Mouse (Mus musculus) heart, embryonic 14.5 days (tissue): ENCODE measurements around the gene Setd1b. TPM values are rescaled to one million over a fixed set of nuclear protein-coding genes. Genes with fewer than 3 reads are reported as not detected.

Experiments used
- ATAC-seq: fragments of 200-750 bp; cut with Nextera tagmentation; 2 replicates; pipeline ENCODE4 v1.8.0; 2017; ENCODE audit warnings: low read depth, moderate TSS enrichment; ENCODE audit not compliant: insufficient number of reproducible peaks, insufficient read depth, low FRiP score
- H3K27ac ChIP-seq, 2 experiments: fragments of 200-500 bp in 1 of 2; fragments of 300-500 bp in 1 of 2; sonication (generic) in 1 of 2; replicated peaks in 1 of 2; 2 replicates each; pipeline ENCODE4 v1.5.1; 2012 to 2014; ENCODE audit warnings: low read depth in 2 of 2, low read length in 2 of 2, control low read depth in 1 of 2, mild to moderate bottlenecking in 1 of 2, mixed read lengths in 1 of 2; ENCODE audit not compliant: control insufficient read depth in 1 of 2, insufficient read depth in 1 of 2
- H3K27me3 ChIP-seq: fragments of 300-500 bp; sonication (generic); 2 replicates; pipeline ENCODE4 v1.6.1; 2014; ENCODE audit warnings: mild to moderate bottlenecking, low read length, control low read depth; ENCODE audit not compliant: control insufficient read depth, insufficient read depth
- H3K36me3 ChIP-seq: fragments of 300-500 bp; sonication (generic); 2 replicates; pipeline ENCODE4 v1.6.1; 2014; ENCODE audit warnings: mild to moderate bottlenecking, control low read depth, low read length, mixed read lengths; ENCODE audit not compliant: control insufficient read depth, insufficient read depth
- H3K4me1 ChIP-seq, 2 experiments: fragments of 200-500 bp in 1 of 2; fragments of 300-500 bp in 1 of 2; sonication (generic) in 1 of 2; 2 replicates each; pipeline ENCODE4 v1.6.1; 2012 to 2014; ENCODE audit warnings: low read length in 2 of 2, control low read depth in 1 of 2, mixed read lengths in 1 of 2; ENCODE audit not compliant: control insufficient read depth in 2 of 2, insufficient read depth in 2 of 2
- H3K4me2 ChIP-seq: fragments of 300-500 bp; sonication (generic); 2 replicates; pipeline ENCODE4 v1.6.1; 2014; ENCODE audit warnings: mild to moderate bottlenecking, low read length
- H3K4me3 ChIP-seq, 2 experiments: fragments of 200-500 bp in 1 of 2; fragments of 300-500 bp in 1 of 2; sonication (generic) in 1 of 2; 2 replicates each; pipeline ENCODE4 v1.5.1; 2012 to 2014; ENCODE audit warnings: low read length in 2 of 2, mild to moderate bottlenecking in 2 of 2, control low read depth in 1 of 2, low read depth in 1 of 2, moderate library complexity in 1 of 2; ENCODE audit not compliant: control insufficient read depth in 1 of 2, insufficient read depth in 1 of 2
- H3K9ac ChIP-seq: fragments of 300-500 bp; sonication (generic); 2 replicates; pipeline ENCODE4 v1.6.1; 2014; ENCODE audit warnings: mild to moderate bottlenecking, low read length
- H3K9me3 ChIP-seq: fragments of 300-500 bp; sonication (generic); 2 replicates; pipeline ENCODE4 v1.6.1; 2016; ENCODE audit warnings: low read length, control low read depth; ENCODE audit not compliant: control insufficient read depth
- WGBS: fragments of 180-500 bp; shearing (Covaris S2); extraction: QIAGEN DNeasy Blood & Tissue Kit; methylation state at CpG from one replicate; pipeline ENCODE4 v1.1.7; 2014; 5-methylcytosine and 5-hydroxymethylcytosine counted together
- polyA plus RNA-seq: library from polyadenylated mRNA; unstranded; fragments of >200 nt; fragmentation: Nextera tagmentation; extraction: Ambion mirVana; gene quantifications from 2 replicates; pipeline ENCODE4 v1.2.1, GENCODE M21; 2014

Setd1b gene
- polyA plus RNA-seq, 1 experiment from 2014 or later: 9.3 TPM

DNA sequence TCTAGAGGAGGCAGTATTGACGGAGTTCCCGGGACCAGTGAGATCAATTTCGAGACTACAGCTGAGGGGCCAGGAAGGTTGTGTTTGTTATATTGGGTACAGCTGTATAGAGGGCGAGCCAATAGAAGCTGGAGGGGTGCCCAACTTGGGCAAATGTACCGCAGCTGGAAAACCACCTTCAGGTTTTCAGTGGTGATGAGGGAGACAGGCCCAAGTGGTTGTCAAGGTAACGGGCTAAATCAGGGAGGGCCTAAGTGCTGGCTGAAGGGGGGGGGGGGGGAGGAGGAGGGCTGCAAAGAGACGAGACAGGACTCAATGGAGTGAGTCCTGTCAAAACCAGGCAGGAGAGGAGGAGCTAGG is 8.2 kb upstream of the Setd1b start:
- peak overlapping the region in 1 of 2 experiments; percentile 93; a peak in 2 of 4 replicates for H3K4me3 ChIP-seq
- H3K9ac ChIP-seq: peak overlapping the region; percentile 100; the same call in 1 of the 2 replicates
- no peaks in the 10 kb centered on the region for H3K9me3 ChIP-seq
- H3K27ac ChIP-seq: peak overlapping the region; percentile 25 to 100
- WGBS: 33% methylated on average over 7 of the region's 7 CpGs
- 0 out of 2 replicates have a peak, but pooled peaks cover 18% of the 10 kb centered on the region for H3K36me3 ChIP-seq
- H3K4me1 ChIP-seq: peaks cover 63 to 67% of the 10 kb centered on the region in 2 experiments
- H3K27me3 ChIP-seq: no peaks in the 10 kb centered on the region
- ATAC-seq: no peak
- H3K4me2 ChIP-seq: peak overlapping the region; percentile 95

- WGBS: 3% methylated on average over 13 of the region's 13 CpGs
Measured at GRCm38 (mm10) chr5:123134186-123134874, 7.7 kb upstream of the Setd1b start.

DNA sequence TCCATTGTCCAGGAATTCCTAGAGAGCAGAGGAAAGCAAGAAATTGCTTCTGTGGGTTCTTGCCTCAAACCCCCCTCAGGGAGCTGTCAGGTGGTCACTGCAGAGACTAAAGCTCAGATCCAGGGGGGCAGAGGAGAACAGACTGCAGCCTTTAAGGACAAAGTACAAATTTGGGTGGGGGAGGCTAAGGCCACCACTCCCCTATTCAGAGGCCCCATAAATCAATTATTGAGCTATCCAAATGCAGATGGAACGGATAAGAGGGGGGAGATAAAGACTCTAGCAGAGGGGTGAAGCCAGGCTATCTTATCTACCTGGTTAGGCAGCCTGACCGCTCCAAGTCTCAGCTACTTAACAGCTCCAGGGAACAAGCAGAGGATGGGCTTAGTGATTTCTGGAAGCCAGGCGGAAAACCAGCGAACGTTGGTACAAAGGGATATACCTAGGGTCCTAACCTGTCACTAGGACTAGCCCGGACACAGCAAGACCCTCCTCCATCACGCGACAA is 7.1 kb upstream of the Setd1b start:
- Histone ChIP-seq H3K27ac (peak overlapping the region; percentile 100), H3K4me1 (peaks cover 62 to 73% of the 10 kb centered on the region in 2 experiments), H3K27me3 (no peaks in the 10 kb centered on the region), H3K9me3 (no peaks in the 10 kb centered on the region), H3K36me3 (0 out of 2 replicates have a peak, but pooled peaks cover 10% of the 10 kb centered on the region), H3K4me3 (peak overlapping the region; percentile 29 to 93), H3K4me2 (peak overlapping the region; percentile 95), H3K9ac (peak overlapping the region; percentile 100)
- WGBS: 5% methylated on average over 8 of the region's 8 CpGs
- no peak for ATAC-seq

More at GRCm38 (mm10) chr5:123134186-123134874, 7.7 kb upstream of the Setd1b start:
- 0 out of 2 replicates have a peak, but pooled peaks cover 15% of the 10 kb centered on the region for H3K36me3 ChIP-seq
- H3K4me2 ChIP-seq: peak overlapping the region; percentile 95
- H3K4me3 ChIP-seq: peak overlapping the region; percentile 29 to 93
- peak; percentile 10; the same call in 1 of the 2 replicates for ATAC-seq
- H3K27ac ChIP-seq: peak overlapping the region; percentile 100
- no peaks in the 10 kb centered on the region for H3K9me3 ChIP-seq
- H3K27me3 ChIP-seq: no peaks in the 10 kb centered on the region
- peak overlapping the region; percentile 100 for H3K9ac ChIP-seq
- H3K4me1 ChIP-seq: peaks cover 60 to 70% of the 10 kb centered on the region in 2 experiments

DNA sequence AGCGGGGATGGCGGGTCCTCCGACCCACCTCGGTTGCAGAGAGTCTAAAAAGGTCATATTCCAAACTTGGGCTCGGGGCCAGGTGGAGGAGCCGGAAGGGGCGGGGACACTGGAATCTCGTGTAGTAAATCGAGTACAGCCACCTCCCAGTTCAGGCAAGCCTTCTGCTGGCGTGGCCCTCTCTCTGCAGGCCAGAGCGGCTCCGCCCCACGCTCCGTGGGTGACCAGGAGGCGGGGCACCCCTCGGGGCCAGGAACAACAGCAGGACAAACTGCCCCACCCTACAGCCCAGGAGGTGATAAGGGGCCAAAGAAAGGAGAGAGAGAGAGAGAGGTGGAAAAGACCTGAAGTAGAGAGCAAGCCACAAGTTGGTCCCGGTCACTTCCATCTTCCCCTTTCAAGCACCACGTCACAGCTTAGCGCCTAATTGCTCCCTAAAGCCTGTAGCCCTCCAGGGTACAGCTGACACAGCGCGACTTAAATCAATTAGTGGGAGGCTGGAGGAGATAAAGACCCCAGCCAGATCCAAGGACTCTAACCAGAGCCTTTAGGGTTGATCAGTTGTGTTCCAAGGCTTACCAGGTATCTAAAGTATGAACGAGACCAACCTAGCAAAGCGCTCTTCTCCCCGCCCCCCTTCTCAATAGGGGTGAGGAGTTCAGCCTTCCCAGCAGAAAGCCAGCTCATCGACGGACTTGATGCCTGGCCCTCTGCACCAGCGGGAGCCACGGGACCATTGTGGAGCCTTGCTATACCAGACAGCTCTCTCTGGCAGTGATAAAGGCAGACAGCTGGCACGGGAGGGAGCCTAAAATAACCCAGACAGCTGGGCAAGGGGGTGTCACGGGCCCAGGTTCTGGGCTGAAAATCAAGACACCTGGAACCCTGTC is 6.3 kb upstream of the Setd1b start:
- ATAC-seq: peak; percentile 48
- Histone ChIP-seq H3K27me3 (no peaks in the 10 kb centered on the region), H3K4me3 (peak overlapping the region; percentile 29 to 93), H3K9ac (peak overlapping the region; percentile 100), H3K4me2 (peak overlapping the region; percentile 95), H3K27ac (peak overlapping the region; percentile 100), H3K36me3 (0 out of 2 replicates have a peak, but pooled peaks cover 10% of the 10 kb centered on the region), H3K9me3 (no peaks in the 10 kb centered on the region), H3K4me1 (peaks cover 62 to 73% of the 10 kb centered on the region in 2 experiments)
- whole genome bisulfite sequencing: 1% methylated on average over 30 of the region's 30 CpGs

DNA sequence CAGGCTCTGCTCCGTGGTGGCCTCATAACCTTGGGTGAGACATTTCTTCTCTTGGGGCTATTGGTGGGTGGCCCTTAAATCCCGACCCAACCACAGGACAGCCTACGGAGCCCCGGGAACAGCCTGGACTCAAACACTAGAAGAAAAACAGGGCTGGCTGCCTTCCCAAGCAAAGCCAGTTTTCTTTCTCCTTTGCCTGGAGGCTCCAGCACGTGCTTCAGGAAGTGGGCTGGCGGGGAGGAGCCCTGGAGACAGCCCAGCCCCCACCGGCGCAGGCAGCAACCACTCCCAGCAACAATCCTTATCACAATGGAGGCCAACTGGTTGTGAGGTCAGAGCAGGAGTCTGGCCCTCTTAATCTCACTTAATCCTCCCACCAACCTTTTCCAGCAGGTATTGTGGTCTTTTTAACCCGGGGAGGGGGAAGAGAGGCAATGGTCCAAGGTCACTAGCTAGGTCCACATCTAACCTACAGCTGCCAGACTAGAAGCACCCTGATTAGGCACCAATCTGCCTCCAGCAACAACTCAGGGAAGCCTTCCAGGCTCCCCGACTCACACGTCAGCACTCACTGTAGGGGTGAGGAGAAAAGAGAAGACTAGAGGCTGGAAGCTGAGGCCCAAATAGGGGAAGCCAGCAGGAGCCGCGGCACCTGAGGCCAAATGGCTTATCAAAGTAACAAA is 5.5 kb upstream of the Setd1b start:
- Histone ChIP-seq H3K9me3 (no peaks in the 10 kb centered on the region), H3K9ac (peak overlapping the region; percentile 100), H3K4me1 (peaks cover 62 to 73% of the 10 kb centered on the region in 2 experiments), H3K4me3 (peak overlapping the region; percentile 29 to 93), H3K4me2 (peak overlapping the region; percentile 95), H3K27ac (peak overlapping the region; percentile 100), H3K27me3 (no peaks in the 10 kb centered on the region), H3K36me3 (0 out of 2 replicates have a peak, but pooled peaks cover 10% of the 10 kb centered on the region)
- WGBS: under 1% methylated on average over 13 of the region's 13 CpGs
- ATAC-seq: peak; percentile 63

DNA sequence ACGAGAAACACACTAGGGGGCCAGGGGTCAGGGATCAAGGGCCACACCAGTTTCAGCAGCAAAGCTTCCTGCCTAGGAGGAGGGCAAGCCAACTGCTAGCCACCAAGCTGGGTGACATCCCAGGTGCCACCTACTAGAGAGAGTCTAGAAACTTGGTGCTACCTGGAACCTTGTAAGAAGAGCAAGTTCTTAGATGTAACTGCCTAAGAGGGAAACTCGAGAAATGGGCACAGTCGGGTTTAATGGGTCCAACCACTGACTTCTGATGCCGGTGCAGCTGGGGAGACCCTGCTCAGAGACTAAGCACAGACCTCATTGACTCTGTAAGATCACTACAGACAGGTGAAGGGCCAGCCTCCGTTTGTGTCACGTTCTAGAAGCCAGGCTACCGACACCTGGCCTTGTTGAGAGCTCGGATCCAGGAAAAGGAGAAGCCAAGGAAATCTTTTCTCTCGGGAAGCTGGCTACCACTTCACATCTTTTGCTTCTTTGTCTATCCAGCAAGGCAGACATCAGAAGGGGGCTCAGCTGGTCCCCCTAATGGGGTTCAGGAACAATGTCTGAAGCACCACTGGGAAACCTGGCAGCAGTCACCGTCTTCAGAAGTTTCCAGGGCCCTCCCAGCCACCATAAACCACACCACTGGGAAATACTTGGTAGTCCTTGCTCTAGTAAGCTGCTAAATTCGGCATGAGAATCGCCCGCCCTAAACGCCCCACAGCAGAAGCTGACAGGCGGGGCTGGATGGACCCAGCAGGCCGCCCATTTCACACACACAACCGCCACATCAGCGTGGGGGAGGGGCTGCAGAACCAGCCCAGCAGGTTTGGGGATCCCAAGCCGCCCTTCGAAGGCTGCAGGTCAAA is 4.7 kb upstream of the Setd1b start:
- peak overlapping the region; percentile 100 for H3K27ac ChIP-seq
- ATAC-seq: no peak
- no peaks in the 10 kb centered on the region for H3K9me3 ChIP-seq
- H3K36me3 ChIP-seq: 0 out of 2 replicates have a peak, but pooled peaks cover 10% of the 10 kb centered on the region
- peak overlapping the region; percentile 29 to 93 for H3K4me3 ChIP-seq
- H3K27me3 ChIP-seq: no peaks in the 10 kb centered on the region
- H3K4me1 ChIP-seq: peaks cover 58 to 67% of the 10 kb centered on the region in 2 experiments
- WGBS: 3% methylated on average over 20 of the region's 20 CpGs
- peak overlapping the region; percentile 100 for H3K9ac ChIP-seq
- H3K4me2 ChIP-seq: peak overlapping the region; percentile 95
